Mouse (Mus musculus) spleen, adult 2 months (tissue): Measurements from ENCODE around the gene Pnkd.

ENCODE experiments used
- CTCF ChIP-seq: fragments of 200-500 bp; IDR thresholded peaks from 2 replicates; pipeline ENCODE4 v1.5.1; 2011; ENCODE audit warnings: mild to moderate bottlenecking, inconsistent platforms; ENCODE audit not compliant: insufficient read depth, insufficient read length, insufficient replicate concordance; ENCODE audit errors: extremely low read depth
- POLR2A ChIP-seq: fragments of 200-500 bp; IDR thresholded peaks from 2 replicates; pipeline ENCODE4 v1.6.1; 2011; ENCODE audit warnings: low read depth, low read length, inconsistent platforms

DNA sequence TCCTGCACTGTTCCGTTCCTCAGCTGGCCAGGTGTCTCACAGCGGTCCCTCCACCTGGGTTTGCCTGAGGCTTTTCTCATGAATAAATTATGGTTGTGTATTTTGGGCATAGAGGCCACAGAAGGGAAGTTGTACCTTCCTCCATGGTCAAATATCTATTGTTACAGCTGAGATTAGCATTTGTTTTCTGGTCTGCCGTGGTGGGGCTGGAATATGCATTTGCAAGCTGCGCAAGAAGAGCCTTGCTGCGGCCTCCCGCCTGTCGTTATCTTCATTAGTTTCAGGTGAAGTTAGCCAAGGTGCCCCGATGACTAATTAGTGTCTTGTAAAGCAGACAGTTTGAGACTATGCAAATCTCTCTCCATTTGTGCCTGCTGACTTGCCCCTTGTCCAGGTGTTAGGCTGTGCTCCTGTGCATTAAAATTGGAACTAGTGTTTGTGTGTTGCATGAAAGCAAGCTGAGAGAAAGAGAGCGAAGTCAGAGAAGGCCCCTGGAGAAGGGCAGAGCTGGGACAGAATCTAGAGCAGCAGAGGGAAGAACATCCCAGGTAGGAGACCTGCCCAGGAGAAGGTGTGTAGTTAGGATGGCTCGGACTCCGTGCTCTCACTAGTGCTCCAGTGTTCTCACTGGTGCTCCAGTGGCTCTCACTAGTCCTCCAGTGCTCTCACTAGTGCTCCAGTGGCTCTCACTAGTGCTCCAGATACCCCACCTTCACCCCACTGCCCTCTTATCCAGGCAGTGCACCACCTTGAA lies 59.6 kb downstream of the Pnkd start:
- no peak for TF ChIP-seq POLR2A
- no peak for TF ChIP-seq CTCF
